Mouse (Mus musculus) lung, adult 2 months (tissue): ENCODE measurements at regions not wholly inside any gene's neighbourhood (a gene's known extent, or its start where the extent isn't known, plus 50 kb on each side); places are given as distances from the start of the nearest gene placed in this dataset.

ENCODE experiments used
- CTCF ChIP-seq: fragments of 200-500 bp; IDR thresholded peaks from 2 replicates; pipeline ENCODE4 v1.5.1; 2011; ENCODE audit warnings: mild to moderate bottlenecking, low read length, control low read depth; ENCODE audit not compliant: insufficient read depth
- POLR2A ChIP-seq: fragments of 200-500 bp; IDR thresholded peaks from 2 replicates; pipeline ENCODE4 v1.6.1; 2011; ENCODE audit warnings: low read depth, mild to moderate bottlenecking, control low read depth, low read length, borderline replicate concordance; ENCODE audit errors: extremely low read depth

DNA sequence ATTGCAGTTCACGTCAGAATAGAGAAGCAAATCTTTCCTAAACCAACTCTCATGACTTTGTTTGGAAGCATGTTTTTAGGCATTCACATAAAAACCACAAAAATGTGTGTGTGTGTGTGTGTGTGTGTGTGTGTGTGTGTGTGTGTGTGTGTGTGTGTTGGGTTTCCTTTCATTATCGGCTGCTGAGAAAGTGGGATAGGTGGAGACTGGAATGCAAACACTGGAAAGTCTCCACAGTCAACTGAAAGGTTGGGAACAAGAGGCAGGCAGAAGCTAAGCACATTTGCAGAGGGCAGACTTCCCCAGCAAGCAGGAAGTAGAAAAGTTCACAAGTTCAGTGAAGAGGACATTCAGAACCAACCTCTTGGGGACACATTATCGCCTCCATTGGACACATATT is 176.5 kb downstream of the Tmsb4x start:
- TF ChIP-seq CTCF (no peak), POLR2A (no peak)
